In genomic region chr7:81109717-81110651, GRCm38 (mm10) we compare ENCODE assay signal across 7 mouse cellular contexts. TPM values are rescaled to one million over a fixed set of nuclear protein-coding genes. Genes with fewer than 3 reads are reported as not detected.
DNase-seq lines count a peak whose midpoint lies in the region; ATAC-seq and TF ChIP-seq lines count a peak whose summit lies in the region.

No protein-coding gene starts in this region.

- peak; percentile 13 to 80 for DNase-seq in urinary bladder, postnatal 36 days (ENCODE audit: low spot score in 2 of 2)
- no peak for DNase-seq in urinary bladder, postnatal 10 days (ENCODE audit: low spot score)
- DNase-seq in heart, postnatal 36 days: peak; percentile 71 to 83
- no peak for DNase-seq in right cerebral cortex, adult 2 months (ENCODE audit: low spot score in 2 of 2)

- no peak overlapping the region for H3K4me3 ChIP-seq in embryonic facial prominence, embryonic 15.5 days (replicated peaks)
- peak overlapping the region; percentile 12; the same call in 1 of the 2 replicates for H3K4me3 ChIP-seq in small intestine, adult 2 months (ENCODE audit: low read depth, low read length)
- H3K4me3 ChIP-seq in midbrain, embryonic 16.5 days (ENCODE audit: low read depth, low read length): no peak overlapping the region

- WGBS in embryonic facial prominence, embryonic 15.5 days: 49% methylated on average over 9 of the region's 9 CpGs
- WGBS in small intestine, adult 2 months: 57% methylated on average over 9 of the region's 9 CpGs
- WGBS in midbrain, embryonic 16.5 days: 65% methylated on average over 9 of the region's 9 CpGs

- H3K4me2 ChIP-seq in embryonic facial prominence, embryonic 15.5 days (replicated peaks): no peak overlapping the region
- no peak overlapping the region for H3K4me2 ChIP-seq in midbrain, embryonic 16.5 days (ENCODE audit: low read length)

- TF ChIP-seq POLR2A in small intestine, adult 2 months (IDR thresholded peaks at IDR 0.05; ENCODE audit: low read depth, low read length): no peak; the same call in 1 of the 2 replicates

- no peak overlapping the region for H3K9ac ChIP-seq in embryonic facial prominence, embryonic 15.5 days
- no peak overlapping the region for H3K9ac ChIP-seq in midbrain, embryonic 16.5 days (ENCODE audit: low read depth, low read length)

- peaks cover 3% of the 10 kb centered on the region; the same call in 1 of the 2 replicates for H3K4me1 ChIP-seq in embryonic facial prominence, embryonic 15.5 days
- H3K4me1 ChIP-seq in small intestine, adult 2 months (ENCODE audit: control insufficient read depth, insufficient read depth, insufficient read length, low read length): peaks cover 18% of the 10 kb centered on the region; the same call in 1 of the 2 replicates
- H3K4me1 ChIP-seq in midbrain, embryonic 16.5 days (ENCODE audit: control insufficient read depth, insufficient read depth, low read length): no peaks in the 10 kb centered on the region; the same call in 1 of the 2 replicates

- intact Hi-C loops in heart, postnatal 36 days (cut with DNase I): loop anchor here (2.0 kb wide), 1 partner anchor 25 kb away; no protein-coding TSS in a partner anchor

- ATAC-seq in embryonic facial prominence, embryonic 15.5 days (ENCODE audit: insufficient number of reproducible peaks, low FRiP score, low TSS enrichment, low read depth): peak; percentile 73
- ATAC-seq in midbrain, embryonic 16.5 days: no peak

- no peaks in the 10 kb centered on the region for H3K9me3 ChIP-seq in embryonic facial prominence, embryonic 15.5 days (replicated peaks)
- no peaks in the 10 kb centered on the region for H3K9me3 ChIP-seq in midbrain, embryonic 16.5 days (replicated peaks; ENCODE audit: control insufficient read depth, low read length, poor library complexity, severe bottlenecking)

- no peaks in the 10 kb centered on the region for H3K27me3 ChIP-seq in embryonic facial prominence, embryonic 15.5 days
- H3K27me3 ChIP-seq in small intestine, adult 2 months (ENCODE audit: control insufficient read depth, insufficient read depth, low read length): no peaks in the 10 kb centered on the region
- H3K27me3 ChIP-seq in midbrain, embryonic 16.5 days (ENCODE audit: control insufficient read depth, insufficient read depth, low read depth, low read length): no peaks in the 10 kb centered on the region; the same call in 1 of the 2 replicates

- no peak overlapping the region for H3K27ac ChIP-seq in embryonic facial prominence, embryonic 15.5 days (replicated peaks)
- peak overlapping the region; percentile 94 for H3K27ac ChIP-seq in small intestine, adult 2 months (ENCODE audit: insufficient read depth, low read depth, low read length)
- no peak overlapping the region for H3K27ac ChIP-seq in midbrain, embryonic 16.5 days (ENCODE audit: low read length)

- TF ChIP-seq CTCF in small intestine, adult 2 months (IDR thresholded peaks at IDR 0.05; ENCODE audit: extremely low read depth, insufficient read length, insufficient replicate concordance, low read depth, low read length): no peak

- no peaks in the 10 kb centered on the region for H3K36me3 ChIP-seq in embryonic facial prominence, embryonic 15.5 days
- H3K36me3 ChIP-seq in small intestine, adult 2 months (ENCODE audit: control insufficient read depth, insufficient read depth, low read length): no peaks in the 10 kb centered on the region
- H3K36me3 ChIP-seq in midbrain, embryonic 16.5 days (ENCODE audit: control insufficient read depth, insufficient read depth, low read length): no peaks in the 10 kb centered on the region

RNA-seq across cellular contexts. Expression of gene Slc28a1, which starts 4.6 kb away (rescaled TPM):
- 0.09 TPM in 1 of 2 replicates, not detected in the other for polyA plus RNA-seq in embryonic facial prominence, embryonic 15.5 days (2015; fragmentation: Nextera tagmentation; extraction: Ambion mirVana)
- under 1 TPM in 1 of 2 experiments, not detected in 1; 0.16 TPM for total RNA-seq in heart, postnatal 36 days (2021)
- 40.5 and 94.4 TPM in 2 replicates for polyA plus RNA-seq in small intestine, adult 2 months (2012; rRNA removed)
- polyA plus RNA-seq in midbrain, embryonic 16.5 days (2015; fragmentation: Nextera tagmentation; extraction: Ambion mirVana): 0.07 TPM in 1 of 2 replicates, not detected in the other

RNA-seq across cellular contexts. Expression of gene Alpk3, which starts 52.6 kb away (rescaled TPM):
- 3.1 and 4.5 TPM in 2 replicates for polyA plus RNA-seq in embryonic facial prominence, embryonic 15.5 days (2015; fragmentation: Nextera tagmentation; extraction: Ambion mirVana)
- 100 to 1,000 TPM; 107 to 112 TPM for total RNA-seq in heart, postnatal 36 days (2021)
- polyA plus RNA-seq in small intestine, adult 2 months (2012; rRNA removed): 0.05 and 0.08 TPM in 2 replicates
- polyA plus RNA-seq in midbrain, embryonic 16.5 days (2015; fragmentation: Nextera tagmentation; extraction: Ambion mirVana): 0.14 and 0.16 TPM in 2 replicates

Comparison
In these comparisons a context has a peak if more than half of its experiments do, and no peak if none do; other contexts are left out.
1. DNase-seq: peak in urinary bladder, postnatal 36 days (2 of 2) and heart, postnatal 36 days (2 of 2); none in urinary bladder, postnatal 10 days (single experiment) and right cerebral cortex, adult 2 months (0 of 2).
2. RNA of gene Slc28a1, which starts 4.6 kb away (polyA plus RNA-seq): 40.5 to 94.4 TPM in small intestine, adult 2 months; 0.09 TPM in embryonic facial prominence, embryonic 15.5 days and 0.07 TPM in midbrain, embryonic 16.5 days; every median in the first group is over 10 times any median in the second.